Mouse (Mus musculus) hindbrain, embryonic 12.5 days (tissue): Measurements from ENCODE around the gene Meiob. TPM values are rescaled to one million over a fixed set of nuclear protein-coding genes. Genes with fewer than 3 reads are reported as not detected.

Experiments
- ATAC-seq: fragments of 200-750 bp; cut with Nextera tagmentation; 2 replicates; pipeline ENCODE4 v1.8.0; 2017; ENCODE audit warnings: moderate TSS enrichment; ENCODE audit not compliant: low FRiP score
- H3K27ac ChIP-seq: fragments of 300-500 bp; sonication (generic); 2 replicates; pipeline ENCODE4 v1.5.1; 2016; ENCODE audit warnings: mild to moderate bottlenecking
- H3K27me3 ChIP-seq: fragments of 300-500 bp; sonication (generic); 2 replicates; pipeline ENCODE4 v1.6.1; 2016; ENCODE audit warnings: mild to moderate bottlenecking
- H3K36me3 ChIP-seq: fragments of 300-500 bp; sonication (generic); 2 replicates; pipeline ENCODE4 v1.6.1; 2016; ENCODE audit warnings: mild to moderate bottlenecking
- H3K4me1 ChIP-seq: fragments of 300-500 bp; sonication (generic); 2 replicates; pipeline ENCODE4 v1.6.1; 2016
- H3K4me2 ChIP-seq: fragments of 300-500 bp; sonication (generic); replicated peaks from 2 replicates; pipeline ENCODE4 v1.6.1; 2016; ENCODE audit warnings: mild to moderate bottlenecking
- H3K4me3 ChIP-seq: fragments of 300-500 bp; sonication (generic); 2 replicates; pipeline ENCODE4 v1.5.1; 2016; ENCODE audit warnings: mild to moderate bottlenecking
- H3K9ac ChIP-seq: fragments of 300-500 bp; sonication (generic); 2 replicates; pipeline ENCODE4 v1.6.1; 2016; ENCODE audit warnings: mild to moderate bottlenecking, moderate library complexity
- H3K9me3 ChIP-seq: fragments of 300-500 bp; sonication (generic); replicated peaks from 2 replicates; pipeline ENCODE4 v1.6.1; 2016; ENCODE audit warnings: mild to moderate bottlenecking
- WGBS: fragments of 180-500 bp; shearing (Covaris S2); methylation state at CpG from one replicate; pipeline ENCODE4 v1.1.7; 2016; 5-methylcytosine and 5-hydroxymethylcytosine counted together
- polyA plus RNA-seq: library from polyadenylated mRNA; unstranded; fragments of >200 nt; fragmentation: Nextera tagmentation; extraction: Ambion mirVana; gene quantifications from 2 replicates; pipeline ENCODE4 v1.2.1, GENCODE M21; 2016

Meiob gene
- polyA plus RNA-seq, 1 experiment from 2014 or later = not detected

DNA sequence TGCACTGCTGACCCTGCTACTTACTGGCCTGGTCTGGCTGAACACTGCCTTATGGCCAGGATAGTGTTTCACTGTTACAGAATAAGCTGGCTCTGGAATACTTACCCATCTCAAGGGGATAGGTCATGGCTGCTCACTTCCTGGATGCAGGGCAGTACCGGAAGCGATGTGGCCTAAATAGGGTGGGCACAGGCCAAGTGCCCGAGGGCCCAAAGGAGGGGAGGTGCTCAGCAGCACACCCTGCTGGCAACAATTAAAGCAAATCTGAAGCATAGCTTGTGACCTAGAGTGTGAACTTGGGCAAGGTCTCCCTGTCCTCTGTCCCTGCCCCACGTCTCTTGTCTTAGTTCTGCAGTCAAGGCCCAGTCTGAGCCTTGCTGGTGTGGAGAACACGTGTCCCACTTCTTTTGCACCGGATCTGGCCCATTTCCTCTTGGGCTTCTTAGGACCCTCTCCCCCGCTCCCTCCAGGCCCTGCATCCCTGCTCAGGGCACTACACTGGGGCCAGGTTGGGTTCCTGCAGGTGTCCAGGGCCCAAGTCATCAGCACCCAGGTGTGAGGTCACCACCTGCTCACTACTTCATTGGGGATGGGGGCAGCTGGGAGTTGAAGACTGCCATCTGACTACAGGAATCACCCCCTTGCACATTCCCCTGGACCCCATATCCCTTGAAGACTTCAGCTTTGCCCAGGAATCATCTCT is 77.8 kb downstream of the Meiob start:
- Histone ChIP-seq H3K9ac (no peak overlapping the region), H3K4me3 (no peak overlapping the region), H3K36me3 (peaks cover 23% of the 10 kb centered on the region; the same call in 1 of the 2 replicates), H3K4me2 (no peak overlapping the region), H3K27me3 (no peaks in the 10 kb centered on the region), H3K4me1 (peaks cover 11% of the 10 kb centered on the region), H3K27ac (no peak overlapping the region), H3K9me3 (no peaks in the 10 kb centered on the region)
- WGBS = 52% methylated on average over 7 of the region's 7 CpGs
- no peak for ATAC-seq

DNA sequence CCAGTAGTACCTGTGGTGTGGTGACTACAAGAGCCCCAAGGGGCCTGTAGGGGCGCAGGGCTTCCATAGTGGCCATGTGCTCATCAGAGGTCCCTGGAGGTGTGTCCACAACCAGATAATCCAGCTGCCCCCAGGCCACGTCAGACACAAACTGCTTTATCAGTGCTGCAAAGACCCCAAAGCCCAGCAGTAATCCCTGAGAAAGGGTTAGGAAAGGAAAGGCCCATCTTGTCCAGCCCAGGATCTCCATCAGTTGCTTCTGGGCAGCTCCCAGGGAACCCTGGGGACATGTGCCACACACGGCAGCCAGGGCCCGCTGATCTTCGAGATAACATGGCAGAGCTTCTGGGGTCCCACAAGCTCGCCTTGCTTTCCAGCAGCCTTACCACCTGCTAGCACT is 80.3 kb downstream of the Meiob start:
- no peak for ATAC-seq
- Histone ChIP-seq H3K36me3 (peaks cover 26% of the 10 kb centered on the region; the same call in 1 of the 2 replicates), H3K4me1 (peaks cover 23% of the 10 kb centered on the region), H3K27ac (no peak overlapping the region), H3K9ac (no peak overlapping the region), H3K27me3 (no peaks in the 10 kb centered on the region), H3K4me3 (0 out of 2 replicates have a peak overlapping the region, but pooled peaks have one; percentile 78), H3K4me2 (no peak overlapping the region), H3K9me3 (no peaks in the 10 kb centered on the region)
- 91% methylated on average over 6 of the region's 6 CpGs for WGBS

DNA sequence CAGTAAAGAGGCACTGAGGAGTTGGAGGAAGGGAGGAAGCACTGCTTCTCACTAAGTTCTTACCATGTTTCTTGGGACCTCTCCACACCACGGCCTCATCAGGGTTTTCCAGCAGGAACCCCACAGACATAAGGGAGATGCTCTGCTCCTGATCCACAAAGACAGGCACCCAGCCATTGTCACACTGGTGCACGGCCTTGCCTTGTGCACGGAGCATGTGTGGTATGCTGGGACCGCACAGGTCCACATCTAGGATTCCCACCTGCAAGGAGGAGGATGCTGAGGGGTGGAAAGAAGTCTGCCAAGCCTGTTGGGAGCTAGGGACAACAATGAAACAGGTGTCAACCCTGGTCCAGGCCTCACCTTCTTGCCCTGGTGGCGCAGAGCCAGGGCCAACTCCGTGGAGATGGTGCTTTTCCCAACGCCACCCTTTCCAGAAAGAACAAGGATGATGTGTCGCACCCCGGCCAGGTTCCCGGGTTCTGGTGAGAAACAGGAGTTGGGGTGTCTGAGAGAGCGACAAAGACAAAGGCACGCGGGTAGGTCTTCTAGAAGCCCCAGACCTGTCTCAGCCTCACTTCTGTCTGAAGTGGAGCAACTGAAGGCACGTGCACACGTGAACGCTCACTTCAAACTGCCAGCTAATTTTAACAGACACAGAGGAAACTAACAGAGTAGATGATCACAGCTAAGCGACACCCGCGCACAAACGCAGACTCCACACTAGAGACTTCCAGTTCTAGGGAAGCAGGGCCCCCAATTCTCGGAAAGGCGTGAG is 81.5 kb downstream of the Meiob start:
- H3K4me1 ChIP-seq = peaks cover 23% of the 10 kb centered on the region
- WGBS = 25% methylated on average over 22 of the region's 22 CpGs
- H3K4me3 ChIP-seq = peak overlapping the region; percentile 78
- H3K27me3 ChIP-seq = no peaks in the 10 kb centered on the region
- peak overlapping the region; percentile 92 for H3K4me2 ChIP-seq
- H3K9me3 ChIP-seq = no peaks in the 10 kb centered on the region
- H3K9ac ChIP-seq = peak overlapping the region; percentile 57
- H3K27ac ChIP-seq = no peak overlapping the region
- H3K36me3 ChIP-seq = peaks cover 36% of the 10 kb centered on the region
- ATAC-seq = no peak

DNA sequence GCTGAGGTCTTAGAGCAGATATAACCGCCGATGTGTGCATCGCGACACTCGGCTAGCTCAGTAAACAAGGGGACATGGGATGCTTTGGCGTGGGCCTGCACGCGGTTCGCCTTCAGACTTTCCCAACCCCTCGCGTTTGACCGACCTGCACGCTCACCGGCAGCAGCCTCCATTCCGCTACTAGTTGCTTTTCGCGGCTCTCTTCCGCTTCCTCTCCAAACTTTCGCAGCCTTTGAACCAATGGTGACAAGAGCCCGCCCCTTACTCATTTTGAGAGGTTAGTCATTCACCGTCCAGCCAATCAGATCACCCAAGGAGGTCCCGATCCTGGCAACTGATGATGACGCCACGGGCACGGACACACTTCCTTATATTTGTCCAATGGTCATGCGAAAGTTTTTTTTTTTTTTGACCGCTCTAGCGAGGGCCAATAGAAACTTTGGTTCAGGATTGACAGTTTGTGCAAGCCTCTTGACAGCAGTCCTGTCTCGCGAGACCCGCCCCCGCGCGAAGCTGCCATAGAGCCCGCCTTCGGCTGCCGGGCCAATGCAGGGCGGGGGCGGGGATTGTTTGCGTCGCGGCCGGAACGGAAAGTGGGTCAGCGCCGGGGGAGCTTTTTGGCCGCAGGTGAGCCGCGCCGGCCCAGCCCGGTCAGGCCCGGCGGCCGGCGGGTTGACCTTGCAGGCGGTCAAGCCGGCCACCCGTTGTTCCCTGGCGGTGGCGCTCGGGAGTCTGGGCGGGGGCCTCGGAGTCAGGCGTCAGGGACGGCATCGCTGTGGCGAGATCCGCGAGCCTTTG is 82.2 kb downstream of the Meiob start, which contains the start of the genes Nubp2 and Spsb3:
Nubp2 (minus strand) TSS at position 216 of the 798 bp plus-strand sequence.
Spsb3 (plus strand) TSS at position 510 of the 798 bp plus-strand sequence.
- peaks cover 44% of the 10 kb centered on the region for H3K36me3 ChIP-seq
- peak within 1 kb of the TSS; percentile 92 for H3K4me2 ChIP-seq
- peak within 1 kb of the TSS; percentile 83 for H3K4me3 ChIP-seq
- H3K27me3 ChIP-seq = no peaks in the 10 kb centered on the region
- under 1% methylated on average over 69 of the region's 69 CpGs for WGBS
- peak within 1 kb of the TSS; percentile 72 for H3K9ac ChIP-seq
- H3K9me3 ChIP-seq = no peaks in the 10 kb centered on the region
- ATAC-seq = peak; percentile 98
- peaks cover 23% of the 10 kb centered on the region for H3K4me1 ChIP-seq
- H3K27ac ChIP-seq = peak within 1 kb of the TSS; percentile 77

DNA sequence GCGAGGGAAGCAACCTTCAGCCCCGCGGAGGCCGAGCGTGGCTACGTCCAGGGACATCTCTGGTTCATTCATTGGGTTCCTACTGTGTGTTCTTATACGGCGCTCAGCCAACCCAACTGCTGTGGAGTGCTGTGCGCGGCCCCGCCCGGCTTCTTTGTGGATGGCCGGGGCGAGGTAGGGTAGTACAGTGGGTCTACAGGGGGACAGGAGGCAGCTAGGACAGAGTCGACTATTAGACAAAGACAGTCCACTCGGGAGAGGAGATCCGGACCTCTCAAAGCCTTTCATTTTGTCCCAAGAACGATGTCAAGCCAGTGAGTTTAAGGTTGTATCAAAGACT is 82.8 kb downstream of the Meiob start:
- H3K36me3 ChIP-seq = peaks cover 50% of the 10 kb centered on the region

DNA sequence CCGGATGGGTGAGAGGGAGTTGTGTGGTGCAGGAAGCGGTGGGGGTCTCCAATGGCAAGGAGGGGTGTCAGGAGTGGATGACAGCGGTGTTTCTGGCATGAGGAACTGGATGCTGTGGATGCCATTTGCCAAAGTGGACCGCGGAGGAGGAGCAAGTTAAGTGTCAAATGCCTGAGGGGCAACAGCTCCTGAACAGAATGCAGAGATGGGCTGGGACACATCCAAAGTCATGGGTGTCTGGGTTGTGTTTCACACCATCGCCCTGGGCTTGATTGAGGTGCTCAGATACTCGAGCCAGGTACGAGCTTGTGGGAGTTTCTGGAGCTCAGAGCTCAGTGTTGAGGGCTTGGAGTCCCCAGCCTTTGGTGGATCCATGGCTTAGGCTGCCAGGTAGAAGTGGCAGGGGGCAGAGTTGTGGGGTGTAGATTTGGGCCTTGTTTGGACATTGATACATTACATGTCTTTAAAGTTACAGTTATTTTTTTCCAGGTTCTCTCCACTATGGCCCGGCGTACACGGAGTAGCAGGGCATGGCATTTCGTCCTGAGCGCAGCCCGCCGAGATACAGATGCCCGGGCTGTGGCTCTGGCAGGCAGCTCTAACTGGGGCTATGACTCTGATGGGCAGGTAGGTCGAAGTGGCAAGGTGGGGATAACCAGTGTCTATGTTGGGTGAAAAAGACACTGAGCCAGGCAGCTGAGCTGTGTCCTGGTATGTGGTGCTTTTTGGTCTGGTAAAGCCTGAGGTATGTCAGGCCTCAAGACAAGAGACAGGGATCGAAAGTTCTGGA is 83.4 kb downstream of the Meiob start:
- H3K4me1 ChIP-seq = peaks cover 23% of the 10 kb centered on the region
- H3K4me2 ChIP-seq = peak overlapping the region; percentile 76
- 67% methylated on average over 18 of the region's 18 CpGs for WGBS
- no peaks in the 10 kb centered on the region for H3K27me3 ChIP-seq
- H3K4me3 ChIP-seq = peak overlapping the region; percentile 83
- H3K9ac ChIP-seq = peak overlapping the region; percentile 72
- H3K36me3 ChIP-seq = peaks cover 51% of the 10 kb centered on the region
- H3K27ac ChIP-seq = no peak overlapping the region
- H3K9me3 ChIP-seq = no peaks in the 10 kb centered on the region
- ATAC-seq = no peak

More for the DNA sequence above, 82.8 kb downstream of the Meiob start:
- ATAC-seq = peak; percentile 48
- Histone ChIP-seq H3K4me1 (peaks cover 23% of the 10 kb centered on the region), H3K4me2 (peak overlapping the region; percentile 76), H3K27ac (peak overlapping the region; percentile 77), H3K27me3 (no peaks in the 10 kb centered on the region), H3K4me3 (peak overlapping the region; percentile 83), H3K9ac (peak overlapping the region; percentile 72), H3K9me3 (no peaks in the 10 kb centered on the region)
- under 1% methylated on average over 18 of the region's 18 CpGs for WGBS

DNA sequence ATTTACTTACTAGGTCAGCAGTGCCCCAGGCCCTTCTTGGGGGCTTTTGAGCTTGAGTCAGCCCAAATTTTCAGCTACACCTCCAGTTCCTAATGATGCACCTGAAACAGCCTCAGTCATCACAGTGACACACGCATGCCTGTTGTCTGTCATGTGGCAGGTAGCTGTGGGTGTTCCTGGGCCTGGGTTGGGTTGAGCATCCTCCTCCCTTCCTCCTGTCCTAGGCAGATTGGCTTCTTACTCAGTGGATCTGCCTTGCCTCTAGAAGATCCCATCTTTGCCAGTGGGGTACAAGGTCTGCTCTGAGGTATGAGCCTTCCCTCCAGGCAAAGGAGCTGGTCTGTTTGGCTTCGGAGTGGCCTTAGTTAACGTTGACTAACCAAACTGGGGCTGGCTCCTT is 84.8 kb downstream of the Meiob start:
- Histone ChIP-seq H3K27ac (no peak overlapping the region), H3K4me1 (peaks cover 27% of the 10 kb centered on the region), H3K4me2 (no peak overlapping the region), H3K27me3 (no peaks in the 10 kb centered on the region), H3K9ac (no peak overlapping the region), H3K36me3 (peaks cover 50% of the 10 kb centered on the region), H3K9me3 (no peaks in the 10 kb centered on the region), H3K4me3 (no peak overlapping the region)
- 90% methylated on average over 3 of the region's 3 CpGs for WGBS
- no peak for ATAC-seq

Other genes starting within 250 kb of the Meiob start
- 85.5 and 86.2 TPM in 2 replicates for gene Tsc2, start 171.7 kb upstream of the Meiob start, polyA plus RNA-seq
- gene Nthl1, start 171.6 kb upstream of the Meiob start, polyA plus RNA-seq = 14.4 and 15.7 TPM in 2 replicates
- gene Slc9a3r2, start 154.0 kb upstream of the Meiob start, polyA plus RNA-seq = 39.2 and 39.6 TPM in 2 replicates
- gene Npw, start 145.8 kb upstream of the Meiob start, polyA plus RNA-seq = not detected in 2 replicates
- gene Zfp598, start 134.6 kb upstream of the Meiob start, polyA plus RNA-seq = 23.0 and 25.2 TPM in 2 replicates
- 30.6 and 32.1 TPM in 2 replicates for gene Syngr3, start 114.3 kb upstream of the Meiob start, polyA plus RNA-seq
- 42.2 and 42.4 TPM in 2 replicates for gene Gfer, start 108.1 kb upstream of the Meiob start, polyA plus RNA-seq
- gene Noxo1, start 108.1 kb upstream of the Meiob start, polyA plus RNA-seq = 3.6 and 4.8 TPM in 2 replicates
- gene Tbl3, start 96.6 kb upstream of the Meiob start, polyA plus RNA-seq = 76.9 and 79.7 TPM in 2 replicates
- 0.18 and 0.35 TPM in 2 replicates for gene Rnf151, start 86.2 kb upstream of the Meiob start, polyA plus RNA-seq
- 795 and 841 TPM in 2 replicates for gene Rps2, start 86.2 kb upstream of the Meiob start, polyA plus RNA-seq
- gene Ndufb10, start 79.8 kb upstream of the Meiob start, polyA plus RNA-seq = 199 and 214 TPM in 2 replicates
- not detected in 2 replicates for gene Rpl3l, start 76.5 kb upstream of the Meiob start, polyA plus RNA-seq
- 21.8 and 22.6 TPM in 2 replicates for gene Msrb1, start 67.6 kb upstream of the Meiob start, polyA plus RNA-seq
- 2.5 and 4.8 TPM in 2 replicates for gene Hs3st6, start 51.3 kb upstream of the Meiob start, polyA plus RNA-seq
- 32.3 and 32.4 TPM in 2 replicates for gene Hagh, start 35.9 kb downstream of the Meiob start, polyA plus RNA-seq
- gene Fahd1, start 46.1 kb downstream of the Meiob start, polyA plus RNA-seq = 18.6 and 20.9 TPM in 2 replicates
- gene Igfals, start 61.7 kb downstream of the Meiob start, polyA plus RNA-seq = 0.23 and 0.36 TPM in 2 replicates
- 62.3 and 63.5 TPM in 2 replicates for gene Nubp2, start 82.1 kb downstream of the Meiob start, polyA plus RNA-seq
- gene Spsb3, start 82.4 kb downstream of the Meiob start, polyA plus RNA-seq = 51.5 and 54.8 TPM in 2 replicates
- gene Eme2, start 90.8 kb downstream of the Meiob start, polyA plus RNA-seq = 39.3 and 45.5 TPM in 2 replicates
- 85.1 and 86.7 TPM in 2 replicates for gene Mrps34, start 90.8 kb downstream of the Meiob start, polyA plus RNA-seq
- 49.8 and 50.4 TPM in 2 replicates for gene Nme3, start 92.2 kb downstream of the Meiob start, polyA plus RNA-seq
- gene Mapk8ip3, start 132.7 kb downstream of the Meiob start, polyA plus RNA-seq = 84.7 and 86.0 TPM in 2 replicates
- 210 and 212 TPM in 2 replicates for gene Jpt2, start 156.4 kb downstream of the Meiob start, polyA plus RNA-seq
- 13.8 and 13.9 TPM in 2 replicates for gene Cramp1l, start 211.5 kb downstream of the Meiob start, polyA plus RNA-seq
- gene Ift140, start 211.8 kb downstream of the Meiob start, polyA plus RNA-seq = 26.7 and 27.6 TPM in 2 replicates